Mouse (Mus musculus) kidney, adult 8-10 months (tissue): ENCODE measurements around the gene Olfr403.
"Not testable (repeated sequence)": the region's sequence is repeated elsewhere in the genome, so short reads cannot be mapped to it uniquely, and the experiment has no call there.

Source experiments
- DNase-seq, 2 experiments: peaks; one replicate each; pipeline ENCODE4 v3.0.0; 2022

Olfr403 gene

GRCm38 (mm10) chr11:74185949-74186348 is at the start of gene Olfr403:
Gene Olfr403 (plus strand): TSS chr11:74186249.
- no peak for DNase-seq

- DNase-seq = not testable (repeated sequence)
These were observed 46.0 kb upstream of the Olfr403 start for GRCm38 (mm10) chr11:74140001-74140400.

- DNase-seq = no peak
These were observed 40.2 kb upstream of the Olfr403 start for GRCm38 (mm10) chr11:74145866-74146265.

DNA sequence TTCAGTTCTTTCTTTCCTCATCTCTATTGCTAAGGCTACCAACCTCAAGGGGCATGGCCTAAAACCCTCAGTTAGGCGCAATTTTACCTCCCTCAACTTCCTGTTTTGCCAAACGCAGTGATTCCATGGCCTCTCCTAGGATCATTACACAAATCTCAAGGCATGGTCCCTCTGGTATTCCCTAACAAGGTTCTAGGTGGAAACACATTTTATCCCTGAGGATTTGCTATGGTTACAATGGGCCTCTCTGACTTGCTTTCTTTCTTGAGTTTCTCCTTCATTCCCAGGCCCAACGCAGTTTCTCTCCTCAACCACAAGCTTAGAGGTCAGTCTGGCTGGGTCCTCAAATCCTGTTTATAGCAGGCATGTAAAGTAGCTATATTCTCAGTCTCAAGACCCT is 32.8 kb upstream of the Olfr403 start, which contains the start of gene Olfr402:
Olfr402 (plus strand) TSS at position 301 of the 400 bp plus-strand sequence.
- no peak for DNase-seq

DNA sequence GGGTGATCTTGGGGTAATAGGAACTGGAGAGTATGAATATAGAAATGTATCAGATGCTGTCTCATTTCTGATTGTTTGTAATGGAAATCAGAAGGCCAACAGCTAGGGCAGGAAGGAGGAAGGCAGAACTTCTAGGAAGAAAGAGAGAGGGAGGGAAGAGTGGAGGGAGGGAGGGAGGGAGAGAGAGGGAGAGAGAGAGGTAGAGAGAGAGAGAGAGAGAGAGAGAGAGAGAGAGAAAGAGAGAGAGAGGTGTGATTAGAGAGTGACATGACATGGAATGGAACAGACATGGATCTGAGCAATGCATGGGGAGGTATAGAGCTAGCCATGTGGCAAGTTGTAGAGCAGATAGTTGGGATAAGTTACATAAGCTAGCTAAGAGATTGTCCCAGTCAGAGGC is 17.3 kb upstream of the Olfr403 start:
- DNase-seq = no peak

- DNase-seq = peak in 1 of 2 experiments; percentile 3
These were observed 2.9 kb upstream of the Olfr403 start for GRCm38 (mm10) chr11:74183168-74183567.

- no peak for DNase-seq
These were observed 2.3 kb upstream of the Olfr403 start for GRCm38 (mm10) chr11:74183745-74184144.

GRCm38 (mm10) chr11:74211279-74211678 is 25.2 kb downstream of the Olfr403 start, which contains the start of gene Olfr43:
Gene Olfr43 (minus strand): TSS chr11:74211379.
- DNase-seq = no peak

DNA sequence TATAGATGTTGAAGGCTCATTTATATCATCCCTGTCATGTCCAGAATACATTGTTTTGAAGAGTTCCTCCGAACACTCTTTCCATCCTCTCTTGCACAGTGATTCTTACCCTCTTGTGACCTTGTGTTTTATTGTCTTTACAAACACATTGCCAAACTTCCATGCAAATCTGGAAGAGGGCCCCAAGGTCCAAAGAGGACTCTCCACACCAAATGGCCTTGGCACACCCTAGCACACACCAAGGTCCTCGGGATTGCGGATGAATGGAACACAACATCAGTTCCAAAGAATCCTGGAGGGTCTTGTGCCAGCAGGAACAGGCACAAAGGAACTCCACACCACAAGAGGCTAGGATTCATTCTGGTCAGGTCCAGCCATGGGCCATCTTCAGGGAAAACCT is 55.2 kb downstream of the Olfr403 start:
- DNase-seq = no peak
